Mouse (Mus musculus): Measurements from ENCODE around the gene Sgca.

The Sgca gene

GRCm38 (mm10) chr11:94913302-94914090, 62.6 kb downstream of the Sgca start:
- DNase-seq (ENCODE audit: low read depth, low spot score): no peak

Measured in mesoderm, embryonic 11.5 days (tissue).